Mouse (Mus musculus) mesoderm, embryonic 11.5 days (tissue): ENCODE results near the gene 2700049A03Rik.

Experiments
- DNase-seq: peaks from one replicate; pipeline ENCODE4 v3.0.0-alpha.2; 2012; ENCODE audit warnings: low read depth, low spot score

The 2700049A03Rik gene

GRCm38 (mm10) chr12:71264211-71264610 lies 127.6 kb downstream of the 2700049A03Rik start:
- DNase-seq, result no peak

- DNase-seq, result no peak
These were observed 132.7 kb downstream of the 2700049A03Rik start for GRCm38 (mm10) chr12:71269367-71269766.

- no peak for DNase-seq
These were observed 134.5 kb downstream of the 2700049A03Rik start for GRCm38 (mm10) chr12:71271131-71271530.

GRCm38 (mm10) chr12:71274519-71275237 lies 138.0 kb downstream of the 2700049A03Rik start:
- no peak for DNase-seq

GRCm38 (mm10) chr12:71275906-71276595 lies 139.4 kb downstream of the 2700049A03Rik start:
- no peak for DNase-seq

GRCm38 (mm10) chr12:71279521-71280262 lies 143.0 kb downstream of the 2700049A03Rik start:
- no peak for DNase-seq

- DNase-seq, result no peak
These were observed 144.6 kb downstream of the 2700049A03Rik start for GRCm38 (mm10) chr12:71281201-71281768.

GRCm38 (mm10) chr12:71285399-71285798 lies 148.8 kb downstream of the 2700049A03Rik start:
- DNase-seq, result no peak

GRCm38 (mm10) chr12:71290460-71290859 lies 153.8 kb downstream of the 2700049A03Rik start:
- no peak for DNase-seq
